Mouse (Mus musculus) forebrain, embryonic 12.5 days (tissue): ENCODE results near the gene Ppp4r1. TPM values are rescaled to one million over a fixed set of nuclear protein-coding genes. Genes with fewer than 3 reads are reported as not detected.

Experiments
- ATAC-seq: fragments of 200-750 bp; cut with Nextera tagmentation; 2 replicates; pipeline ENCODE4 v1.8.0; 2017; ENCODE audit warnings: moderate TSS enrichment; ENCODE audit not compliant: low FRiP score
- H3K27ac ChIP-seq: fragments of 300-500 bp; sonication (generic); 2 replicates; pipeline ENCODE4 v1.5.1; 2016; ENCODE audit warnings: mild to moderate bottlenecking
- H3K27me3 ChIP-seq: fragments of 300-500 bp; sonication (generic); 2 replicates; pipeline ENCODE4 v1.6.1; 2016; ENCODE audit warnings: mild to moderate bottlenecking
- H3K36me3 ChIP-seq: fragments of 300-500 bp; sonication (generic); replicated peaks from 2 replicates; pipeline ENCODE4 v1.6.1; 2016; ENCODE audit warnings: mild to moderate bottlenecking
- H3K4me1 ChIP-seq: fragments of 300-500 bp; sonication (generic); 2 replicates; pipeline ENCODE4 v1.6.1; 2016
- H3K4me2 ChIP-seq: fragments of 300-500 bp; sonication (generic); 2 replicates; pipeline ENCODE4 v1.6.1; 2016; ENCODE audit warnings: mild to moderate bottlenecking, moderate library complexity
- H3K4me3 ChIP-seq: fragments of 300-500 bp; sonication (generic); replicated peaks from 2 replicates; pipeline ENCODE4 v1.5.1; 2016; ENCODE audit warnings: mild to moderate bottlenecking
- H3K9ac ChIP-seq: fragments of 300-500 bp; sonication (generic); 2 replicates; pipeline ENCODE4 v1.6.1; 2016; ENCODE audit warnings: mild to moderate bottlenecking
- H3K9me3 ChIP-seq: fragments of 300-500 bp; sonication (generic); 2 replicates; pipeline ENCODE4 v1.6.1; 2016
- WGBS: fragments of 180-500 bp; shearing (Covaris S2); methylation state at CpG from one replicate; pipeline ENCODE4 v1.1.7; 2016; 5-methylcytosine and 5-hydroxymethylcytosine counted together
- polyA plus RNA-seq: library from polyadenylated mRNA; unstranded; fragments of >200 nt; fragmentation: Nextera tagmentation; extraction: Ambion mirVana; gene quantifications from 2 replicates; pipeline ENCODE4 v1.2.1, GENCODE M21; 2016

Gene Ppp4r1
- polyA plus RNA-seq, 1 experiment from 2014 or later, result 59.3 TPM

DNA sequence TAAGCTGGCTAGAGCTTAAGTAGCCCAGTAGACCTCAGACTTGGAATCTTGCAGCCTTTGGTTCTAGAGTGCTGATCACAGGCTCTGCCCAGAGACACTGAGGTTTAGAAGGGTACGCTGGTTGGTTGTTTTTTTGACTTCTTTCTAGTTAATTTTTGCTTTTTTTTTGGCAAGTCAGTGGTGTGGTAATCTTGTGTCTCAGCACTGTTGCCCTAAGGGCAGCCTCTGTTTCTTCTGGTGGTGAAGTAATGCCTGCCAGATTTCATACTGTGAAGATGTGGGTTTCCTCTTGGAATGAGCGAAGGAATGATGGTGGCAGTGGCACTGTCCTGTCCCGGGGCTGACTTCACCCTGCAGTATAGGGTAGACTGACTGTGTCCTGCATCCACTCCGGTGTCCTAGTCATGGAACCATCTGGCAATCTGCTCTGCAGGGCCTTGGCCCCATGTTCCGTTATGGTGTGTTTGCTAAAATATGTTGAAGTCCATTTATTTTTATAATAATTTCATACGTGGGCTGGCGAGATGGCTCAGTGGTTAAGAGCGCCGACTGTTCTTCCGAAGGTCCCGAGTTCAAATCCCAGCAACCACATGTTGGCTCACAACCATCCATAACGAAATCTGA lies 11.0 kb downstream of the Ppp4r1 start:
- H3K36me3 ChIP-seq, result 0 out of 2 replicates have a peak, but pooled peaks cover 6% of the 10 kb centered on the region
- H3K4me3 ChIP-seq, result no peak overlapping the region
- no peaks in the 10 kb centered on the region for H3K27me3 ChIP-seq
- H3K4me1 ChIP-seq, result peaks cover 9% of the 10 kb centered on the region
- H3K9ac ChIP-seq, result no peak overlapping the region
- H3K9me3 ChIP-seq, result no peaks in the 10 kb centered on the region
- WGBS, result 96% methylated on average over 12 of the region's 12 CpGs
- no peak overlapping the region for H3K4me2 ChIP-seq
- H3K27ac ChIP-seq, result no peak overlapping the region
- ATAC-seq, result no peak

DNA sequence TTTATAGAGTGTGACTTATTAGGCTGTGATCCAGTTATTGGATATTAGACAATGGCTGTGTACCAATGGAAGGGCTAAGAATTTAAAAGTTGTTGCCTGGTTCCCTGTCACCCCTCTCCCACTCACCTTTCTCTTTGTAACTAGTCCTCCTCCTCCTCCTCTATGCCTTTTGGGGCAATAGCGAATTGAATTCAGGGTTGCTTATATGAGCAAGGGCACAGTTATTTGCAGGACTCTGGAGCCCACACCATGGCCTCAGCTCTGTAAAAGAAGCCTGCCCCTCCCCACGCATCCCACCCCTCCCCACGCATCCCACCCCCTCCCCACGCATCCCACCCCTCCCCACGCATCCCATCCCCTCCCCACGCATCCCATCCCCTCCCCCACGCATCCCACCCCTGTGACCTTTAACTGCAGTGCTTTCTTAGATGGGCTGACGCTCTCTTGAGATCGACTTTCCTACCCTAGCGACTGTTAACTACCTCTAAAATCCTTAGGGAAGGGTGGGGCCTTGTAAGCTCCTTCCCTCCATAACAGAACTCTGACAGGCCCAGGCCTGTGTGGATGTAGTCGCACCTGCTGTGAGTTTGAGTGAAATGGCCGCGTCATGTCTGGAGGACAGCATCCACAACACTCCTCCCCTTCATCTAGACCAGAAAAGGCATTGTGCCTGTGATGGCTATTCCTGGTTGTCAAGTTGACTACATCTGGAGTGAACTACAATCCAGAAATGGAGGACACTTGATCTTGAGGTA lies 11.9 kb downstream of the Ppp4r1 start:
- Histone ChIP-seq H3K27me3 (no peaks in the 10 kb centered on the region), H3K4me3 (no peak overlapping the region), H3K27ac (no peak overlapping the region), H3K36me3 (0 out of 2 replicates have a peak, but pooled peaks cover 6% of the 10 kb centered on the region), H3K9ac (no peak overlapping the region), H3K9me3 (no peaks in the 10 kb centered on the region), H3K4me2 (no peak overlapping the region), H3K4me1 (peaks cover 3% of the 10 kb centered on the region; the same call in 1 of the 2 replicates)
- no peak for ATAC-seq
- 87% methylated on average over 13 of the region's 13 CpGs for WGBS

DNA sequence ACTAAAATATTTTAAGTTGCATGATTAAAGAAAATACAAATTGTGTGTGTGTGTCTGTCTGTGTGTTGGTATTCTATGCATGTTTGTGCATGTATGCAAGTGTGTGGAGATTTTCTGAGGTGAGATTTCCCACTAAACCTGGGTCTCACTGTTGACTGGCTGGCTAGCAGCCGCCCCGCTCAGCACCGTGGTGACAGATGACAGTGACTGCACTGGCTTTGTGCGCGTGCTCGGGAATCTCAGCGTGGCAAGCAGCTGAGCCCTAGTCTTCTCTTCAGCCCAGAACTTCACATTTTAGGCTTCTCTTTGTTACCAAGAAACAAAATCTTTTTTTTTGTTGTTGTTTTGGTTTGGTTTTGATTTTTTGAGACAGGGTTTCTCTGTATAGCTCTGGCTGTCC lies 13.7 kb downstream of the Ppp4r1 start:
- no peak overlapping the region for H3K27ac ChIP-seq
- no peak for ATAC-seq
- H3K9ac ChIP-seq, result no peak overlapping the region
- no peaks in the 10 kb centered on the region for H3K9me3 ChIP-seq
- H3K36me3 ChIP-seq, result 0 out of 2 replicates have a peak, but pooled peaks cover 6% of the 10 kb centered on the region
- H3K4me1 ChIP-seq, result peaks cover 3% of the 10 kb centered on the region; the same call in 1 of the 2 replicates
- H3K27me3 ChIP-seq, result no peaks in the 10 kb centered on the region
- no peak overlapping the region for H3K4me2 ChIP-seq
- no peak overlapping the region for H3K4me3 ChIP-seq
- WGBS, result 78% methylated on average over 7 of the region's 7 CpGs

DNA sequence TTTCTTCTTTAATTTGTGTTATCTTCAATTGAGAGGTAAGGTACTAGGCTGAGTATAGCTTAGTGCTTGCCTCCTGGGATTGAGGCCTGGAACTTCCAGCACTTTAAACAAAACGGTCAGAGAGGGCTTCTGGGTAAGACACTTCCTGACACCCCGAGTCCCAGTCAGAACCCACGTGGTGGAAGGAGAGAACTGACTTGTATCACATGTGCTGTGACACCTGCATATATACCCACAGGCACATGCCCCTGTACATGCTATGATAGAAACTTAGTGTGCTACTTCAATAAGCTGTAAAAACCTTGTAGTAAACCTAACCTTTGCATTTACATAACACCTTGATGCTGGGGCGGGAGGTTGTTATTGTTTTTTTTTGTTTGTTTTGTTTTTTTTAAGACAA lies 16.1 kb downstream of the Ppp4r1 start:
- Histone ChIP-seq H3K9ac (no peak overlapping the region), H3K27ac (no peak overlapping the region), H3K9me3 (no peaks in the 10 kb centered on the region), H3K36me3 (0 out of 2 replicates have a peak, but pooled peaks cover 6% of the 10 kb centered on the region), H3K4me2 (no peak overlapping the region), H3K27me3 (no peaks in the 10 kb centered on the region), H3K4me1 (peaks cover 3% of the 10 kb centered on the region; the same call in 1 of the 2 replicates), H3K4me3 (no peak overlapping the region)
- 80% methylated on average over 4 of the region's 4 CpGs for WGBS
- no peak for ATAC-seq

DNA sequence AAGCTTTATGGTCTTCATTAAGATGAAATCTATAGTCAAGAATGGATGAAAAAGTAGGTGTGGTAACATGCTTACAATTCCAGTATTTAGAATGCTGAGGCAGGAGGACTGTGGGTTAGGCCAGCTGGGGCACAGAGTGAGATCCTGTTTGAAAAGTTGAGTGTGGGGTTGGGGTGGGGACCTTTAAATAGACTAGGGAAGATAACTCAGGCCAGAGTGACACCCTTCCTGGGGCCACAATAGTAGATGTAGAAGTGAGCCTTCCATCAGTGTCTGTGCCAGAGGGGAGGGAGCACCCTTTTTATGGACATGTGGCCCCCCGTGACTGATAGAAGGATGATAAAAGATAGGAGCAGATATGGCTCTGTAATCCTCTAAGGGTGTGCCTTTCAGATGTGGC lies 17.0 kb downstream of the Ppp4r1 start:
- no peak overlapping the region for H3K4me2 ChIP-seq
- H3K9ac ChIP-seq, result no peak overlapping the region
- no peak overlapping the region for H3K27ac ChIP-seq
- H3K36me3 ChIP-seq, result 0 out of 2 replicates have a peak, but pooled peaks cover 8% of the 10 kb centered on the region
- no peak overlapping the region for H3K4me3 ChIP-seq
- H3K9me3 ChIP-seq, result no peaks in the 10 kb centered on the region
- WGBS, result 96% methylated on average over 1 of the region's 1 CpGs
- H3K27me3 ChIP-seq, result no peaks in the 10 kb centered on the region
- peaks cover 3% of the 10 kb centered on the region; the same call in 1 of the 2 replicates for H3K4me1 ChIP-seq
- ATAC-seq, result no peak

DNA sequence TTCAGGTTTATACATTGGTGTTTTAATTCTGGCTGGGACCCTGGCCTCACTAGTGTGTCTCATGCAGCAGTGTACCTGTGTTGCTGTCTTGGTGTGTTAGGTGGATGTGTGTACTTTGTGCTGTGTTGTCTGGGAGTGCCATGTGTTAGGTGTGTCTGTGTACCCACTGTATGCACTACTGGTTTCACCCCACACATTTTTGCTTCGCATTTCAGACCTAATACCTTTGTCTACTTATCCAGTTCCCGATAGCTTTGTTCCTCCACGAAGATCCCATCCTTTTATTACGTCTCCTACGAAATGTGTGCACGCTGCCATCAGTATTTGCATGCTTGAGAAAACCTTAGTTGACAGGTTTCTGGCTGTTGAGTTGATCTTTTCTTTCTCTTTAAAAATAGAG lies 18.1 kb downstream of the Ppp4r1 start:
- no peak overlapping the region for H3K27ac ChIP-seq
- no peak overlapping the region for H3K9ac ChIP-seq
- 0 out of 2 replicates have a peak, but pooled peaks cover 8% of the 10 kb centered on the region for H3K36me3 ChIP-seq
- no peaks in the 10 kb centered on the region for H3K27me3 ChIP-seq
- no peak overlapping the region for H3K4me2 ChIP-seq
- 95% methylated on average over 6 of the region's 6 CpGs for WGBS
- peaks cover 3% of the 10 kb centered on the region; the same call in 1 of the 2 replicates for H3K4me1 ChIP-seq
- H3K4me3 ChIP-seq, result no peak overlapping the region
- no peak for ATAC-seq
- H3K9me3 ChIP-seq, result no peaks in the 10 kb centered on the region

DNA sequence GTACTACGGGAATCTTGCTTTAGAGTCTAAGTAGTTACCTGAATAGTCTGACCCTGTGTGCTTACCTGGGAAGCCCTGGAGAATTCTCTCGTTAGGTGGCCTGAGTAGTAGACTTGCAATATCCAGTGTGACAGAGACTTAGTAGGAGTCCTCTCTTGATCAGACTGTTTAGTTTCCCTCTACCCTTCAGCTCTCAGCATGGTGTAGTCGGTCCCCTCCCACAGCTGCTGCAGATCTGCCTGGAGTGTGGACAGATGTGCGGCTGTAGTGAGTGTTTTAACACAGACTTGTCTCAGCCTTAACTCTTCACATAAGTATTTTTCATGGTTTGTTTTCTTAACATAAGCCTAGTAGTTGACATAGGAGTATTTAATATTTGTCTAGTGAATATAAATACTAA lies 19.7 kb downstream of the Ppp4r1 start:
- 0 out of 2 replicates have a peak, but pooled peaks cover 8% of the 10 kb centered on the region for H3K36me3 ChIP-seq
- no peak overlapping the region for H3K27ac ChIP-seq
- no peak for ATAC-seq
- H3K9ac ChIP-seq, result no peak overlapping the region
- H3K4me3 ChIP-seq, result no peak overlapping the region
- H3K4me2 ChIP-seq, result no peak overlapping the region
- no peaks in the 10 kb centered on the region for H3K27me3 ChIP-seq
- no peaks in the 10 kb centered on the region for H3K4me1 ChIP-seq
- WGBS, result 78% methylated on average over 4 of the region's 4 CpGs
- no peaks in the 10 kb centered on the region for H3K9me3 ChIP-seq

DNA sequence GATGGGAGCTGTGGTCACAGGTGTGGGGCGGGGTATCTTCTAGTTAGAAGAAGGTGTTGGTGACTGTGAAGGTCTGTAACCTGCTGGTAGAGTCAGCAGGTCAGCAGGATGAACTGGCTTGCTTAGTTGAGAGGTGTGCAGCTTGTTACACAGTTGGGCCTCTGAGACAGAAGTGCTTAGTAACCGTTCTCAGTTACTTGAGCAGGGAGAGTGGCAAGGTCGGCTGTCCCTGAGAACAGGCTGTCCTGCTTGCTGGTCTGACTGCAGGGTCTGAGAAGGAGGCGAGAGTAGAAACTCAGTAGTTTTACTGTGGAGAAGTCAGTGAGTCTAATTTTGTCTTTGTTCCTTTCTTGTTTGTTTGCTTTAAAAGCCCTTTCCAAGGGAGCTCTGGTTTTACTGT lies 23.6 kb downstream of the Ppp4r1 start:
- ATAC-seq, result no peak
- Histone ChIP-seq H3K4me1 (no peaks in the 10 kb centered on the region), H3K4me2 (no peak overlapping the region), H3K9ac (no peak overlapping the region), H3K36me3 (peaks cover 16% of the 10 kb centered on the region), H3K9me3 (no peaks in the 10 kb centered on the region), H3K27ac (0 out of 2 replicates have a peak overlapping the region, but pooled peaks have one; percentile 5), H3K27me3 (no peaks in the 10 kb centered on the region), H3K4me3 (no peak overlapping the region)
- 80% methylated on average over 4 of the region's 4 CpGs for WGBS

DNA sequence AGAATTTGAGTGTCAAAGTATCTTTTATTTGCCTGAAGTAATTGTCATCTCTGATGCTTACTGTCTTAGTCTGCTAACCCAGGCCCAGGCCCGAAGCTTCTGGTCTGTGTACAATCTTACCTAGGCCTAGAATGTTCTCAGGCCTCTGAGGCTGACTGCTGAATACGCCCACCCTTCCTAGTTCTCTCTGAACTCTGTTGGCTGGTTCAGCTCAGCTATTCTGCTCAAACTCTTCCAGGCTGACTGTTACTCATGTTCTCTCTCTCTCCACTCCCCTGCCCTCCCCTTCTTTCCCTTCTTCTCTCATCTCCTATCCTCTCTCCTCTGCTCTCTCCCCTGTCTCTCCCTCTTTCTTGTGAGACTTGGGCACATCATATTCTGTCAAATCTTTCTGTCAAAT lies 24.0 kb downstream of the Ppp4r1 start:
- H3K9ac ChIP-seq, result no peak overlapping the region
- ATAC-seq, result no peak
- WGBS, result 86% methylated on average over 2 of the region's 2 CpGs
- H3K27ac ChIP-seq, result no peak overlapping the region
- H3K27me3 ChIP-seq, result no peaks in the 10 kb centered on the region
- no peak overlapping the region for H3K4me2 ChIP-seq
- H3K36me3 ChIP-seq, result peaks cover 20% of the 10 kb centered on the region
- no peak overlapping the region for H3K4me3 ChIP-seq
- no peaks in the 10 kb centered on the region for H3K9me3 ChIP-seq
- H3K4me1 ChIP-seq, result no peaks in the 10 kb centered on the region

DNA sequence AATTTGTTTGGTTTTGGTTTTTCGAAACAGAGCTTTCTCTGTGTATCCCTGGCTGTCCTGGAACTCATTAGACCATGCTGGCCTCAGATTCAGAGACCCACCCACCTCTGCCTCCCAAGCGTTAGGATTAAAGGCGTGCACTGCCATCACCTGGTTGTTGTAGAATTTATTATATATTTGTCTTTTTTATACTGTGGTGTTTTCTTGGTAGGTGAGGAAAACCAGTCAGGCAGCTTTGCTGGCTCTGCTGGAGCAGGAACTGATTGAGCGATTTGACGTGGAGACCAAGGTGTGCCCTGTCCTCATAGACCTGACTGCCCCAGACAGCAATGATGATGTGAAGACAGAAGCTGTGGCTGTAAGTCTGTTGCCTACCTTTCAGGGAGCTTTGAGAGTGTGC lies 28.7 kb downstream of the Ppp4r1 start:
- H3K27me3 ChIP-seq, result no peaks in the 10 kb centered on the region
- WGBS, result 89% methylated on average over 5 of the region's 5 CpGs
- no peak for ATAC-seq
- H3K9ac ChIP-seq, result no peak overlapping the region
- no peaks in the 10 kb centered on the region for H3K4me1 ChIP-seq
- H3K27ac ChIP-seq, result no peak overlapping the region
- H3K4me3 ChIP-seq, result no peak overlapping the region
- H3K9me3 ChIP-seq, result no peaks in the 10 kb centered on the region
- no peak overlapping the region for H3K4me2 ChIP-seq
- peaks cover 48% of the 10 kb centered on the region for H3K36me3 ChIP-seq

DNA sequence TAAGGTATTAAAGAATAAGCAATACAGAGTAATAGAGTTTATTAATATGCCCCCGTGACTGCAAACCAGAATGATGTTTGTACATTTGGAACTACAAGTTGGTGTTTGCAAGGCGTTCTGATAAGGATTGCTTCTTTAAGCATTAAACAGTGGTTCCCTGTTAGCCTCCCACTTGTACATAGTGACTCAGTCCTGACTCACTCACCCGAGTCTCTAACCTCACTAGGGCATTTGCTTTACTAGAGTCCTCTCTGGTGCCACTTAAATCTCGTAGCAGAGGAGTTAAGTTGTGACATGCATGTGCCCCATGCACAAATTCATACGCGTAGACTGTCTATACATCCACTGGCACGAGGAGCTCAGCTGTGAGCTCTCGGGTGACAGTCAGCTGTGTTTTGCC lies 31.4 kb downstream of the Ppp4r1 start:
- Histone ChIP-seq H3K4me2 (no peak overlapping the region), H3K36me3 (peaks cover 70% of the 10 kb centered on the region), H3K4me1 (no peaks in the 10 kb centered on the region), H3K27me3 (no peaks in the 10 kb centered on the region), H3K9ac (no peak overlapping the region), H3K27ac (no peak overlapping the region), H3K4me3 (no peak overlapping the region), H3K9me3 (no peaks in the 10 kb centered on the region)
- 95% methylated on average over 8 of the region's 8 CpGs for WGBS
- ATAC-seq, result no peak

DNA sequence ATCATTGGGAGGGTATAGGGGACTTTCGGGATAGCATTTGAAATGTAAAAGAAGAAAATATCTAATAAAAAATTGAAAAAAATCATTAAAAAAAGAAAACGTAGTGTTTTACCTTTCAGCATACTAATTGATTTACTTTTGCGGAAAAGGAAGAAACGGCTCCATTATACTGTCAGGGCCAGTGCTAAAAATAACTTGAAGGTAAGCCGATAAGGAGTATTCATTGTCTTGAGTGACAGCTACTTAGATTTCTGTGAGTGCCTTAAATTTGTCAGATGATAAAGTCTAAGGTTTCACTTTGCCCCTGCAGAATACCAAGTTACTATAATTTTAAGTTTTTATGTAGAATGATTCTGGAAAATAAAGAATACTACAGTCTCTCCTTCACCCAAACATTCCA lies 37.8 kb downstream of the Ppp4r1 start:
- no peak for ATAC-seq
- H3K36me3 ChIP-seq, result peaks cover 71% of the 10 kb centered on the region
- H3K27me3 ChIP-seq, result no peaks in the 10 kb centered on the region
- 86% methylated on average over 5 of the region's 5 CpGs for WGBS
- H3K4me3 ChIP-seq, result no peak overlapping the region
- no peaks in the 10 kb centered on the region for H3K4me1 ChIP-seq
- no peak overlapping the region for H3K9ac ChIP-seq
- no peaks in the 10 kb centered on the region for H3K9me3 ChIP-seq
- no peak overlapping the region for H3K4me2 ChIP-seq
- no peak overlapping the region for H3K27ac ChIP-seq

DNA sequence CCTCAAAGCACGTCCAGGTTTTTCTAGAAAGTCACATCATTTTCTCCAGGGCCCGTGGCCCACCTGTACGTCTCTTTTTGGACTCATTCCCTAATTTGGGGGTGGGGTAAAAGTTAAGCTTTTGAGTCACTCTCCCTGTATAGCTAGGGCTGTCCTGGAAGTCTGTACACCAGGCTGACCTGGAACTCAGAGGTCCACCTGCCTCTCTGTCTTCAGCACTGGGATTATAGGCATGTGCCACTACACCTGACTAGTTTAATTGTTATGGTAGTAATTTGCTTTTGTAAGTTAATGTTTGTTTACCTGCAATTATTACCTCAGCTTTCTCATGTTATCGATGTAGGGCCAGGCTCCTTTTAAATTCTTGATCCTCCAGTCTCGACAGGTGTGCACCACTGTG lies 40.0 kb downstream of the Ppp4r1 start:
- peaks cover 55% of the 10 kb centered on the region for H3K36me3 ChIP-seq
- no peak overlapping the region for H3K4me2 ChIP-seq
- no peak for ATAC-seq
- peaks cover 4% of the 10 kb centered on the region for H3K4me1 ChIP-seq
- WGBS, result 89% methylated on average over 5 of the region's 5 CpGs
- no peaks in the 10 kb centered on the region for H3K9me3 ChIP-seq
- no peak overlapping the region for H3K4me3 ChIP-seq
- no peak overlapping the region for H3K9ac ChIP-seq
- no peak overlapping the region for H3K27ac ChIP-seq
- no peaks in the 10 kb centered on the region for H3K27me3 ChIP-seq
